Mouse (Mus musculus) thymus, postnatal 25 days (tissue): ENCODE measurements around the gene Elac2.

Experiments used
- DNase-seq: peaks from one replicate; pipeline ENCODE4 v3.0.0; 2022

Elac2 gene

GRCm38 (mm10) chr11:65028049-65028448 lies 49.2 kb downstream of the Elac2 start:
- no peak for DNase-seq

GRCm38 (mm10) chr11:65030201-65030600 lies 51.4 kb downstream of the Elac2 start:
- no peak for DNase-seq

- no peak for DNase-seq
These were observed 53.4 kb downstream of the Elac2 start for GRCm38 (mm10) chr11:65032221-65032620.

GRCm38 (mm10) chr11:65038996-65039395 lies 60.2 kb downstream of the Elac2 start:
- DNase-seq: no peak

GRCm38 (mm10) chr11:65039517-65040095 lies 60.8 kb downstream of the Elac2 start:
- no peak for DNase-seq

GRCm38 (mm10) chr11:65040556-65040955 lies 61.7 kb downstream of the Elac2 start:
- no peak for DNase-seq

GRCm38 (mm10) chr11:65049090-65049489 lies 70.3 kb downstream of the Elac2 start:
- DNase-seq: no peak

GRCm38 (mm10) chr11:65050819-65051218 lies 72.0 kb downstream of the Elac2 start:
- no peak for DNase-seq
